Mouse (Mus musculus): ENCODE results near the gene Fam19a1.
"Not testable (repeated sequence)": the region's sequence is repeated elsewhere in the genome, so short reads cannot be mapped to it uniquely, and the experiment has no call there.

Gene Fam19a1

GRCm38 (mm10) chr6:96112854-96113253 lies at the start of gene Fam19a1:
Gene Fam19a1, plus strand, starts transcription at chr6:96113154.
- DNase-seq (ENCODE audit: low spot score): no peak

DNA sequence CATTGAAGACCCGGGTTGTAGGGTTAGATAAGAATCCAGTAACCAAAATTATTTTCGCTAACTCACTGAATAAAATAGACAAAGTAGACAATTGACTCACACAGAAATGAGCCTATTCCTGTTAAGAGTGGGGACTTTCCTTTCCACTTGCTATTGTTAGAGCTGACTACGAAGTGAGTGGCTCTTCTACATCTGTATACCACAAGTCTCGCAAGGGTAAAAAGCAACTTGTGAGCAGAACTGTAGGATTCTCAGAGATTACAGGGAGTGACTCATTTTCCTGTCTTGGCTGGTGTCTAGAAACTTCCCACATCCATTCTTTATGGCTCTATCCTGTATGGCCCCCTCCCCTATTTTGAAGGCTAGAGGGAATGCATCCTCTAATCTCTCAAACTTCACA lies 41.9 kb upstream of the Fam19a1 start:
- DNase-seq (ENCODE audit: low spot score): no peak

- no peak for DNase-seq (ENCODE audit: low spot score)
Observed at GRCm38 (mm10) chr6:96071567-96071966, 41.4 kb upstream of the Fam19a1 start.

- DNase-seq (ENCODE audit: low spot score): no peak
Observed at GRCm38 (mm10) chr6:96089961-96090360, 23.0 kb upstream of the Fam19a1 start.

- no peak for DNase-seq (ENCODE audit: low spot score)
Observed at GRCm38 (mm10) chr6:96093716-96094115, 19.2 kb upstream of the Fam19a1 start.

DNA sequence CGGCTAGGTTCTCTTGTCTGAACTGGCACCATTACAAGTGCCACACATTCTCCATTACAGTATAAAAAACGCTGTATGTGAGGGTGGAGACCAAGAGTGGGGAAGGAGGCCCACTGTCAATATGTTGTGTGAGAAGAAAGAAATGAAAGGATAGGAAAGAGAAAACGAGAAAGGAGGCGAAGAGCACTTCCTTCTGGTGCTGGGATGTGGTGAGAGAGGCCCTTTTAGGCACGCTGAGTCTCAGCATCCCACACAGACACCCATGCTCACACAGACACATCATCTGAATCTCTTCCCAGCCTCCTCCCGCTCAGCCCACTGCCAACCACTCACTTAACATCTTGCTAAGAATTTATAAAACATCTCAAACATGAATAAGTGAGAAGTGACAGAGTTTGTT lies 14.7 kb upstream of the Fam19a1 start:
- no peak for DNase-seq (ENCODE audit: low spot score)

GRCm38 (mm10) chr6:96111656-96112055 lies 1.3 kb upstream of the Fam19a1 start:
- DNase-seq (ENCODE audit: low spot score): no peak

- no peak for DNase-seq (ENCODE audit: low spot score)
Observed at GRCm38 (mm10) chr6:96114151-96114550, 1.2 kb downstream of the Fam19a1 start.

- no peak for DNase-seq (ENCODE audit: low spot score)
Observed at GRCm38 (mm10) chr6:96116148-96116533, 3.2 kb downstream of the Fam19a1 start.

- DNase-seq (ENCODE audit: low spot score): peak; percentile 4
Observed at GRCm38 (mm10) chr6:96116534-96117272, 3.7 kb downstream of the Fam19a1 start.

DNA sequence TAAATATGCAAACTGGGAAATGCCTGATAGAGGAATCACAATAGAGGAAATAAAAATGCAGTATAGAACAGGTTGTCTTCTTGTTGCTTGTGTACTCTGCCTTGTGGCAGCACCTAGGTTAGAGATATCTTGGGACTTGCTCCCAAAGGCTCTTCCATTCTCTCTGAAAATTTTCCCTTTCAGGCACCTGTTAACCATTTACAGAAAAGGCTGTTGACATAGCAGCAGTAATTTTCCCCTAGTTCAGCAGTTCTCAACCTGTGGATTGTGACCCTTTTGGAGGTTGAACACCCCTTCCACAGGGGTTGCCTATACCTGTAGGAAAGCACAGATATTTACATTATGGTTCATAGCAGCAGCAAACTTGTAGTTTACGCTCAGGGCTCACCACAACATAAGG lies 30.4 kb downstream of the Fam19a1 start:
- no peak for DNase-seq (ENCODE audit: low spot score)

DNA sequence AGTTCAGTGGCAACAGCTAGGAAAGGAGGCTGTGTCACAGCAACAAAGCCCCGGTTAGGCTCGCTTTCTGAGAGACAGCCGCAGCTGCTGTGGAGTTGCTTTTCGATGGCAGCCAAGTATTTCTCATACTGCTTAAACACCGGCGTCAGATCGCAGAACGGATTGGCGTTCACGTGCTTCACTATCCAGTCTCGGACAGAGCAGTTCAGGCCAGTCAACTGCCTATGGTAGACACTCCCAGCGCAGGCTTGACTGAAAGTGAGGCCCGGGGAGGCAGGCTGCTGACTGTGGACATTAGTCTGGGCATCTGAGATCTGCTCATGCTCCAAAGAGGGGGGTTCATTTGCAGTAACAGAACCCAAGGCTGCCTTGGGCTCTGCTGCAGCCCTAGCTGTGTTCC lies 52.4 kb downstream of the Fam19a1 start:
- DNase-seq (ENCODE audit: low spot score): peak; percentile 8

- no peak for DNase-seq (ENCODE audit: low spot score)
Observed at GRCm38 (mm10) chr6:96165818-96166379, 52.9 kb downstream of the Fam19a1 start, which contains the start of gene 1700123L14Rik. Gene 1700123L14Rik, minus strand, starts transcription at chr6:96166243.

DNA sequence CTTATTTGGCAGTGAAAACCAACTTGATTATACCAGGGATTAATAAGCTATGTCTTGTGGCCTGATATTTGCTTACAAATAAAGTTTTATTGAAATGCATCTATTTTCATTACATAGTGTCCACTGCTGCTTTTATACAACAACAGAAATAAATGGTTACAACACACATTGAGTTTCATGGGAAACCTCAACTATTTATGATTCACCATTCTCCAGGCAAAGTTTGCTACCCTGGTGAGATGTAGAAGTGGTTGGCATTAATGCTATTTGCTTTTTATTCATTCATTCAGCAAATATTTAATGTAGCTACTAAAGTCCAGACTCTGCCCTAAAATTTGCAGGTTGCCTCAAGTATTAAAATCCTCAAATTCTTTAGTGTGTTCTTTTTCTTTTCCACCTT lies 54.1 kb downstream of the Fam19a1 start:
- DNase-seq (ENCODE audit: low spot score): no peak

DNA sequence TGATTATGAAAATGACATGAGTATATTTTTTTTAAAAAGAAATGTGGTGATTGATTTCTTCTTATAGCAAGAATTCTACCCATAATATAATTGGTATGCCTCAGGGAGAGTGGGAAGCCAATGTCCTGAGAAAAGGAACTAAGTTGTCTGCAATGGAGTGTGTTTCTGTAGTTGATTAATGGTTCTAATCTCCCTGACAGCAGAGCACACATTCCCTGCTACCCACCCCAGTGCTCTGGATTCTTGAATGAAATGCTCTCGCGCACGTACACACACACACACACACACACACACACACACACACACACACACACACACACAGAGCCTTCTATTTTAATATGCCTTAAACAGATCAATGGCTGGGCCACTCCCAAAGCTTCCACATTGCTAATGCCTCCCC lies 60.7 kb downstream of the Fam19a1 start:
- DNase-seq (ENCODE audit: low spot score): no peak

DNA sequence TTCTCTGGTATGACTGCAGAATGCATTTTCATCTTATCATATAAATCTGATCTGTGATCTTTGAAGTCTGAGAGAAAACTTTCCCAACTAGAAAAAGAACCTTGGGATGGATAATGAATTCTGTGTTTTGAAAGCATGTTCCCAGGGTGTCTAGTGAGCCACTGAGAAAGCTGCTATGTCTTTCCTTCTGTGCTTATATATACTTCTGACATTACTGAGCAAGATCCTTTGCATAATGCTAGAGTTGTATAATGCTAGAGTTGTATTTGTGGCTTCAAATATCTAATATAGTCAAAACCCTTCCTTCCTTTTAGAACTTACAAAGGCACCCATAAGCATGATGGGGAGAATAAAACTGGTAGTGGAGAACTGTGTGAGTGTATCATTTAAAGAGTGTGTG lies 65.6 kb downstream of the Fam19a1 start:
- no peak for DNase-seq (ENCODE audit: low spot score)

- DNase-seq (ENCODE audit: low spot score): no peak
Observed at GRCm38 (mm10) chr6:96183392-96183791, 70.4 kb downstream of the Fam19a1 start.

GRCm38 (mm10) chr6:96186517-96186916 lies 73.6 kb downstream of the Fam19a1 start:
- DNase-seq (ENCODE audit: low spot score): no peak

GRCm38 (mm10) chr6:96198991-96199390 lies 86.0 kb downstream of the Fam19a1 start:
- DNase-seq (ENCODE audit: low spot score): not testable (repeated sequence)

DNA sequence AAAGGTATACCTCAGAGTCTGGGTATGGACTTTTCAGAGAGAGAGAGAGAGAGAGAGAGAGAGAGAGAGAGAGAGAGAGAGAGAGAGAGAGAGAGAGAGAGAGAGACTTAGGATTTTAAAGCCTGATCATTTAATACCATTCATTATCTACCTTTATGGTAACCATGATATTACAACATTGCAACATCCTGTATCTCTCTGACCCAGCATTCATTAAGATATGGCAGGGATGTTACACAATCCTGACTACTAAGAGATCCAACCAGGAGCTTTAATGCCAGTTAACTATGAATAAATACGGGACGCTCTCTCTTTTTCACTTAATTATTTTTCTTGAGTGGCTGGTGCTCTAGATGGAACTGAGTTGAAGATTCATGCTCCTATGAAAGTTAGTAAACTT lies 92.4 kb downstream of the Fam19a1 start:
- DNase-seq (ENCODE audit: low spot score): no peak

DNA sequence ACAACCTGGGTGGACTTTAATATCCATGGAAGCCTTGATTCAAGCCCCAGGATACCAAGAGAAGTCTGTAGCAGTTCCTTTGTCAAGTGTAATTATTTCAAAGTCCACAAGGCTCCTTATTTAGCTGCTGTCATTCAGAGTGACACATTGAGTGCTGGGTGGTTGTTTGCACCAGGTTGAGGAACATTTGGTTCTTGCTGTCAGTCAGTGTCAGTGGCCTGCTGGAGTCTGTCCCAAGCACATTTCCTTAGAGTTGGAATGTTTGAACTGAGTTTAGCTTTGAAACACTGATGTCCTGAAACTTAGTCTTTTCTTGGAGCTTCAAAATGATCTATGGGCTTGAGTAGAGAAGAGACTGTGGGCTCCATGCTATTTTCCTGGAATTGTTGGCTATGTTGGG lies 121.9 kb downstream of the Fam19a1 start:
- DNase-seq (ENCODE audit: low spot score): no peak

GRCm38 (mm10) chr6:96244320-96244719 lies 131.4 kb downstream of the Fam19a1 start:
- no peak for DNase-seq (ENCODE audit: low spot score)

DNA sequence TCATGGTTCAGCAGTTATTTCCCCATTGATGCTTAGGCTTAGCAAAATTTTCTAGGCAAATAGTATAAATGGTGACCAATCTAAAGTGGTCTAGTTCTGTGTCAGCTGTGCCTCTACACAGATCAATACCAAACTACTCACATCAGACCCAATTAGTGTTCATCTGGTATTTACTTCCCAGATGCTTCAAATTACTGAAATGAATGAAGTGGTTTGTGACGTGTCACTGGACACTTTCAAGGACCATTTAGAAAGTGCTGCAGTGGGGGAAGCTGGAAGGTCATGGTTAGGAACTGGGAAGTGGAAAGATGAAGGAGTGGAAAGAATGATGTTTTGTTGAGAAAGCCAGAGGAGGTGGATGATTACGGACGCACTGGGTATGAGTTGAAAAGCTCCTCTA lies 139.0 kb downstream of the Fam19a1 start:
- DNase-seq (ENCODE audit: low spot score): no peak

GRCm38 (mm10) chr6:96254815-96255214 lies 141.9 kb downstream of the Fam19a1 start:
- no peak for DNase-seq (ENCODE audit: low spot score)

Measured in testis, postnatal 14 days (tissue).